ENCODE assay signal across 13 mouse cellular contexts in genomic region chr2:40633178-40633577, GRCm38 (mm10).
"Had no signal": no experiment of that assay in that cellular context is flagged by ENCODE, and none has a peak within 500 bp of the region (broad histone marks: within the 10 kb centered on the region; RNA-seq: fewer than 3 reads in every experiment).

No protein-coding gene starts in this region.

- DNase-seq: liver, postnatal 0 days; lung, adult 2 months; lung, postnatal 14 days; lung, postnatal 36 days; right cerebral cortex, postnatal 14 days; right cerebral cortex, postnatal 4 days; spleen, adult 18-20 months; thymus, adult 18-20 months; thymus, postnatal 14 days; thymus, postnatal 36 days had no signal

- ATAC-seq: liver, postnatal 0 days; lung, postnatal 0 days; midbrain, embryonic 13.5 days; midbrain, embryonic 15.5 days had no signal
